Mouse (Mus musculus) heart, adult 2 months (tissue): ENCODE results near the gene Pla2g2c.

Source experiments
- CTCF ChIP-seq: fragments of 200-600 bp; IDR thresholded peaks from 2 replicates; pipeline ENCODE4 v1.8.1; 2022; ENCODE audit warnings: antibody characterized with exemption, mild to moderate bottlenecking, moderate library complexity
- EP300 ChIP-seq: fragments of 200-500 bp; IDR thresholded peaks from 2 replicates; pipeline ENCODE4 v1.6.1; 2011; ENCODE audit warnings: low read depth, low read length, control low read depth; ENCODE audit not compliant: insufficient read depth

- TF ChIP-seq EP300 (no peak), CTCF (peak; percentile 50)
These were observed 68.7 kb downstream of the Pla2g2c start for GRCm38 (mm10) chr4:138793276-138793675.
